Mouse (Mus musculus): ENCODE measurements around the gene Pkp4. TPM values are rescaled to one million over a fixed set of nuclear protein-coding genes. Genes with fewer than 3 reads are reported as not detected.

Gene Pkp4
- total RNA-seq, 1 experiment from 2014 or later = 19.1 TPM

DNA sequence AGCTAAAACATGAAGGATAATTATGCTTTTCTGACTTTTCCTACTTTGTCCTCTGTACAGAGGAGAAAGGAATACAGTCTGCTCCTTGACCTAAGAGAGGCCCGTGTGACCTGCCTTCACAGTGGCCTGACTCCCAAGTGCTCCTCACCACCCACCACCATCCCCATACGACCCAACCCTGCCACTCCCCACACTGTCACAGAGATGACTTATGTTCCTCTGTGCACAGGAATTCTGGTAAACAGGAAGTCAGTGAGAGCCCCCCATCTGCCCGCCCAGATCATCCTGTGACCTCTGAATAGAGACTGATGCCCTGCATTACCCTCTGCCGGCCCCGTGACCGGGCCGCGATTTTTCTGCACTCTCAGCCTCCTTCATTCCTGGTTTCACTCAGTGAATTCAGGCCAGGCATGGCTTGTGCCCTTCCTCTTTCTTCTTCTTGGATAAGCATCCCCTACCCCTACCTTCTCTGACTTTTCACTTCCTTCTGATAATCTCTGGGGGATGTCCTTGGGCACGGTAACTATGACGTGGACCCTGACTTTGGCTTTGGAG, 79.3 kb downstream of the Pkp4 start:
- ATAC-seq (replicated peaks in 1 of 2; ENCODE audit: insufficient read depth in 1 of 2, low FRiP score in 2 of 2, low TSS enrichment in 1 of 2, low read depth in 1 of 2, poor library complexity in 2 of 2, severe bottlenecking in 2 of 2) = no peak

DNA sequence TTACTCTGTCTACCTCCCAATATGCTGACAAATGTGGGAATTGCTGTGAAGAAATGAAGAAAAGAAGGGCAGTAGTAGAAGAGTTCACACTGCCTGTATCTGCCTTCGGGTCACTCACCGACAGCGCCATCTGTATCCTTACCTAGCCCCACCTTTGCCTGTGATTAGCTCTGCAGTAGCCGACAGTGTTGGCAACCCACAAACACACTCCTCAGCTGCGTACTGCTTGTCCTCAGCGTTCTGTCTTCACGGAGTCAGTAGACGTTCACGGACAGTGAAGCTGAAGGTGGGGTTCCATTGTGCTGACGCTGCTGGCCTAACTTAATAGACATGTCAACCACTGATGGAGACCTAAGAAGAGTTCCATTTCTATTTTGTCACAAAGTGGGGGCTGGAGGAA, 81.5 kb downstream of the Pkp4 start:
- no peak for ATAC-seq (replicated peaks in 1 of 2; ENCODE audit: insufficient read depth in 1 of 2, low FRiP score in 2 of 2, low TSS enrichment in 1 of 2, low read depth in 1 of 2, poor library complexity in 2 of 2, severe bottlenecking in 2 of 2)

DNA sequence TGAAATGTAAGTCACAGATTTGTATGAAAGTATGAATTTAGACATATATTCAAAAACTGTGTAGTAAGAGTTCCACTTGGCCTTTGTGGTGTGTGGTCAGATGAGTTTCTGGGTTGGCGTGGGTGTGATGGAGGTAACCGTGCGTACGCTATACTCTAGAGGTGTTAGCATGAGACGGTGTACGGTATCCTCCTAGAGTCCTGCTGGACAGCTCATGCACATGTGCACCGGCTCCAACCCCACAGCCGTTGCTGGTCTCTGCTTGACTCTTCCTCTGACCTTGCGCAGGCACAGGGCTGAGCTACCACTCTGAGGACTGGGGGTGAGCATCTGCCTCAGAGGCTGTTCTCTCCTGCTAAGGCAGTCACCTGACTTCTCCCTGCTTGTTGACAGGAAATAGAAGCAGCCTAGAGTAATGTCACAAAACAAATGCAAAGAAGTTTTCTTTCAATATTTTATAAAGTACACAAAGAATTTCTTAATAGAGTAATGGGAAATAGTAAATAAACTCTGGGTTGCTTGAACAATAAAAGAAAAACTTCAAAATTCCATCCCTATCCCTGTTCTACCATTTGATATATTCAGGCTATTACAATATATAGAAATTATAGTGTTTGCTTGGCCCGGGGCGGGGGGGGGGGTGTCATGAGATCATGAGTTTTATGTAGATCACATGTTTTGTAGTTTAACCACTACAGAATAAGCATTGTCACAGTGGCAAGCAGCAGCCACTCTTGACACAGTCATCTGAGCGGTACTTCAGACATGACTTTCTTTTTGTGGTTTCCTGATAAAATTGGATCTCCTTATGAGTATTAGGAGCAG, 83.8 kb downstream of the Pkp4 start:
- ATAC-seq (replicated peaks in 1 of 2; ENCODE audit: insufficient read depth in 1 of 2, low FRiP score in 2 of 2, low TSS enrichment in 1 of 2, low read depth in 1 of 2, poor library complexity in 2 of 2, severe bottlenecking in 2 of 2) = peak; percentile 75 to 83

DNA sequence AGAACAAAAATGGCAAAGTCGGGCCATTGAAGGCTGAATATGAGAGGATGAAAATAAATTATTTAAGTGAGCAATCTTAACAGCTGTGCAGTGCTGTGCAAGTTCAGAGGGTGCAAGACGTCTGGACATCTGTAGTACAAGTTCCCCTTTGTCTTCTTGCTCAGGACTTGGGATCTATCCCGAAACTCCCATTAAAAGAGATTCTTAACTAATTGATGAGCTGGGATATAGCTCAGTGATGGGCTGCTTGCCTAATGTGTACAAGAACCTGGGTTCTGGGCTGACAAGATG, 84.4 kb downstream of the Pkp4 start:
- no peak for ATAC-seq (replicated peaks in 1 of 2; ENCODE audit: insufficient read depth in 1 of 2, low FRiP score in 2 of 2, low TSS enrichment in 1 of 2, low read depth in 1 of 2, poor library complexity in 2 of 2, severe bottlenecking in 2 of 2)

DNA sequence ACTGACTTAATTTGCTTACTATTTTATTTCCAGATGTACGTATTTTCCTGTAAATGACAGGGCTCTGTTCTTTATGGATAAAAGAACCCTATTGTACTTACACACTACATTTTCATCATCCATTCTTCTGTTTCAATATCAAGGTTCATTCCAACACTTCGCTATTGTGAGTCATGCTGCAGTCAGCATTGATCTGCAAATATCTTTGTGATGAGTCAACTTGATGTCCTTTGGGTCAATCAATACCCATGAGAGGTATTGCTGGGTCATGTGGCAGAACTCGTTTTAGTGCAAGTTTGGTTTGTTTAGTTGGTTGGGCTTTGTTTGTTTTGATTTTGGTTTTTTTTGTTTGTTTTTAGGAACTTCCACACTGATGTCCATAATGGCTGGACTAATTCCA, 88.2 kb downstream of the Pkp4 start:
- ATAC-seq (replicated peaks in 1 of 2; ENCODE audit: insufficient read depth in 1 of 2, low FRiP score in 2 of 2, low TSS enrichment in 1 of 2, low read depth in 1 of 2, poor library complexity in 2 of 2, severe bottlenecking in 2 of 2) = no peak

DNA sequence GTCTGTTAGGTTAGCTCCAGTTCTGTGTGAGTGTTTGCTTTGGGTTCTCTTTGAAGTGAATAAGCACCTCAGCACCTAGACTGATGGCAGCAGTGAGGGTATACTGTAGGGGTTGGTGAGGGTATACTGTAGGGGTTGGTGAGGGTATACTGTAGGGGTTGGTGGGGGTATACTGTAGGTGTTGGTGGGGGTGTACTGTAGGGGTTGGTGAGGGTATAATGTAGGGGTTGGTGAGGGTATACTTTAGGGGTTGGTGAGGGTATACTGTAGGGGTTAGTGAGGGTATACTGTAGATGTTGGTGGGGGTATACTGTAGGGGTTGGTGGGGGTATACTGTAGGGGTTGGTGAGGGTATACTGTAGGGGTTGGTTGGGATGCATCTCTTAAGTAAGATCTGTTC, 92.2 kb downstream of the Pkp4 start:
- no peak; a peak in 1 of 4 replicates for ATAC-seq (replicated peaks in 1 of 2; ENCODE audit: insufficient read depth in 1 of 2, low FRiP score in 2 of 2, low TSS enrichment in 1 of 2, low read depth in 1 of 2, poor library complexity in 2 of 2, severe bottlenecking in 2 of 2)

DNA sequence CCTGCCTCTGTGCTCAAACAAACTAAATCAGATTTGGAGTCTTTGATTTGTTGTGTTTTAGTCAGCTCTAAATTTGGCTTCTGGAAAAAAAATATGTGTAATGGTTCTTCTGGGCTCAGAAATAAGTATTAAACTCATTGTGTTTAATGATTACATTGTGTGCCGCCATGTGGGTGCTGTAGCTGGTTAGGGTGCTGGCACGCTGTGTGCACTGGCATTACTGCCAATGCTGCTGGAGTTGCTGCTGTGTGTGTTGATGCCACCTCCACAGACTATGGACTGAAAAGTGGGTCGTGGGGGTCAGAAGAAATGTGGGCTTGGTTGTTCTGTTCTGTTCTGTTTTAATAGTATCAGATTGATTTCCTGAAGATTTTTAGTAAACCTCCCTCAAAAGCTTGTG, 92.8 kb downstream of the Pkp4 start:
- no peak for ATAC-seq (replicated peaks in 1 of 2; ENCODE audit: insufficient read depth in 1 of 2, low FRiP score in 2 of 2, low TSS enrichment in 1 of 2, low read depth in 1 of 2, poor library complexity in 2 of 2, severe bottlenecking in 2 of 2)

DNA sequence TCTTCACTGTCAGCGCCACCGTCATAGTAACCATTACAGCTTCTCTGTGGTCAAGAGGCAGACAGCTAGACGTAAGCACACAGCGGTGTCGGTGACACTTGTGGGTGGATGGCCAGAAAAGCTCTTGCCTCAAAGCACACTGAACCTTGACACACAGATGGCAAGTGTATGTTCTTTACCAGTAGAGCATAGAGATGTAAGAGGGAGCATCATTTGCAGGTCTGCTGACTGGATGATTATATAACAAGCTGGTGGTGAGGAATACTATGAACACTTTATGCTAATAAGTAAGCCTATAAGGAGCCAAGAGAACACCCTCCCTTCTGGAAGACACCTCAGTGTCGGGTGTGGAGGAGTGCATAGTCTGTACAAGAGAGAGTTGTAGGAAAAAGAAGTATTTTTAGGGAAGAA, 98.2 kb downstream of the Pkp4 start:
- no peak for ATAC-seq (replicated peaks in 1 of 2; ENCODE audit: insufficient read depth in 1 of 2, low FRiP score in 2 of 2, low TSS enrichment in 1 of 2, low read depth in 1 of 2, poor library complexity in 2 of 2, severe bottlenecking in 2 of 2)

DNA sequence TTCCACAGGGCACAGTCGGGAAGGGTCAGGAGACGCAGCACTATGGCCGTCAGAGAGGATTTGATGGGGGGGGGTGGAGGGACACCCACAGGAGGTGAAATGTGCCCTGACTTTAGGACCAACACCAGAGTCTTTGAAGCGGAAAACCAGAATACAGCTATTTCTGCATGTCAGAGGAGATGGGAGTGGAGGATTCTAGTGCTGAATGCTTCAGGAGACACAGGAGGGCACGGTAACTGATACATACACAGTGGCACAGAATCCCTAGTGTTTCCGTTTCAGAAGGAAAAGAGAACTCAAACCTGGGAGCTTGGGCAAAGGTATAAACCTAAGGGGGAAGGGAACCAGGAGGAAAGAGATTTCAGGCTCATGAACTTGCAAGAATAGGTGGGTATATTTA, 98.7 kb downstream of the Pkp4 start:
- no peak for ATAC-seq (replicated peaks in 1 of 2; ENCODE audit: insufficient read depth in 1 of 2, low FRiP score in 2 of 2, low TSS enrichment in 1 of 2, low read depth in 1 of 2, poor library complexity in 2 of 2, severe bottlenecking in 2 of 2)

DNA sequence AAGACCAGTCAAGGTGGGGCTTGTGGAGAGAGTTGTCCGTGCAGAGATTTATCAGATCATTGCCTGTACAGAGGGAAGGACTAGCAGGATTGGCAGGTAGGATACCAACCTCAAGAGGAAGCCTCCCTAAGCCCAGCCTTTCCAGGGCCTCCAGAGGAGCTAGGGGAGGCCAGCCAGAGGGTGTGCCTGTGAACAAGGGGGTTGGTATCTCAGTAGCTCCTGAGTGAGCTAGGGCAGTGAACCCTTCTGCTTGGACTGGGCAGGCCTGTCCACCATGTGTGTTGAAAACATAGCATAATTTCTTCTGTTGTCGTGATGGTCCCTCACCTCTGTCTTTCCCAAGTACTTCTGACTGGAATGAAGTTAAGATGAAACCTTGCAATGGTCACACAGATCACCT, 100.6 kb downstream of the Pkp4 start:
- no peak for ATAC-seq (replicated peaks in 1 of 2; ENCODE audit: insufficient read depth in 1 of 2, low FRiP score in 2 of 2, low TSS enrichment in 1 of 2, low read depth in 1 of 2, poor library complexity in 2 of 2, severe bottlenecking in 2 of 2)

DNA sequence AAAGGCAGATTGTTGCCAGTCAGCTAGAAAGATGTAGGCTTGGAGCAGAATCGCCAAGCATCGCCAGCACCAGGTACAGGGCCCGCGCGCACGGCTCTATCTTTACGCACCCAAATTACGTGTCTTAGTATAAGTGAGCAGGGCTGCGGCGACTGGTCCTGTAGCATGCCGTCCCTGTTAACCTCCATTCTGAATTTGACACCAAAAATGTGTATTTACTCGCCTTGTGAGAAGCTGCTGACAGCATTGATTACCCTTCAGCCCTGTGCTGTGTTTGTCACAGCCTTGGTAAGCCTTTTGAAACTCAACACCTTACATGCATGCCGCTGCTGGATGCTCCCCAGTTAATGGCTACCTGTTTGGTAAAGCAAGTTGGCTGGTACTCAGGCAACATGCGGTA, 105.8 kb downstream of the Pkp4 start:
- ATAC-seq (replicated peaks in 1 of 2; ENCODE audit: insufficient read depth in 1 of 2, low FRiP score in 2 of 2, low TSS enrichment in 1 of 2, low read depth in 1 of 2, poor library complexity in 2 of 2, severe bottlenecking in 2 of 2) = no peak

DNA sequence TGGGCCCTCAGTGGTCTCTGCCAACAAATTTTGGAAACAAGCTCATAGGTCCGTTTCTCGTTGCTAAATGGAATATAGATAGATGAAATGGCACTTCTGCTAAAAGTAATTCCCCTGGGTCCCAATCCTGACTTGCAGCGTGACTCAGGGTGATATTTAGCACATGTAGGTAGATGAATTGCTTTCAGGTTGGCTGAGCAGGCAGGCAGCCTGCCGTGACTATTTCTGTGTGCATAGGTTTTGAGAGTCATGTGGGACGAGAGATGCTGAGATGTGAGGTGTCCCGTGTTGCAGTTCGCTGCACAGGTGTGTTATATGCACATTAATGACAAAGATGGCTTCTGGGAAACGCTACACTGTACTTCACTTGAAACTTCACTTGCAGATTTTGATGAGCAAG, 111.2 kb downstream of the Pkp4 start:
- ATAC-seq (replicated peaks in 1 of 2; ENCODE audit: insufficient read depth in 1 of 2, low FRiP score in 2 of 2, low TSS enrichment in 1 of 2, low read depth in 1 of 2, poor library complexity in 2 of 2, severe bottlenecking in 2 of 2) = no peak

DNA sequence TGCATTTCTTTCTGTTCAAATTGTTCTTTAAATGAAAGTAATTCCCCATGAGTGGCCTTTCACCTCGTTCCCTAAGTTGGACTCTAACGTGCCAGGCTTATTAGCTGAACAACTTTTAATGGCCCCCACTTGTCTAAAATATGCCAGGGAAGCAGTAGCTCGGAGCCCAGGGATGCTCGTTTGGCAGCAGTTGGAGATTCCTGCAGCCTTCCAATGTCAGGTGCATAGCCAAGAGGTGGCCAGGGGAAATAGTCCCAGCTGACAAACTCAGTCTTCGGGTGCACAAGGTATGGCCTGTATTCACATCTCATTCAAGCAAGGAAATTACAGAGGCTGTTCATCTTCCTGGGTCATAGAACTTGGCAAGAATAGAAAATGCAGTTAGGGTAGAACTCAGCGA, 112.1 kb downstream of the Pkp4 start:
- no peak for ATAC-seq (replicated peaks in 1 of 2; ENCODE audit: insufficient read depth in 1 of 2, low FRiP score in 2 of 2, low TSS enrichment in 1 of 2, low read depth in 1 of 2, poor library complexity in 2 of 2, severe bottlenecking in 2 of 2)

DNA sequence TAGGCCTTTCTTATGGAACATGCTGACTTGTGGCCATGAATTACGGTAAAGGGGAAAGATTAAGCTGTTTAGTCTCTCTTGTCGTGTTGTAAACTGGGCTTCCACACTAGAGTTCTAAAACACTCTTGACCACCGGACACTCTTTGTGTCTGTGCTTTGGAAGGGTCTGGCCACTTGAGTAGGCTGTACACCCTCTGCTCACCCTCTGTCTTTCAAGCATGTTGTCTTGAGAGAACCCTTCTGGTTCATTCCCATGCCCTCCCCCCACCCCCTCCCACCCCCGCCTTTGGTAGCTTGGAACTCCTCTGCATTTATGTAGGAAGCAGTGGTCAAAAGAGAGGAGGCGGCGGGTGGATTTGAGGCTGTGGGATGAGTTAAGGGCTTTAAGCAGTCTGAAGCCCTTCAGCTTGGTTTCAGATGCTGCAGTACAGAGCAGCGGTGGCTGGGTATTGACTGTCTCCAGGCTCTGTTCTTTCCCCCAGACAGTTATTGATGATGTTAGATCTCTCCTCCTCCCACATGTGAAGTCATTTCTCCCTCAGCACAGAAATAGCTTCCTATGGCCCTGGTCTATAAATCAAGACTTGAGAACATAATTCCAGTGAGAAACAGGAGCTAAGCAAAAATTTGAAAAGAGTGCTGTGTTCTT, 120.4 kb downstream of the Pkp4 start:
- no peak for ATAC-seq (replicated peaks in 1 of 2; ENCODE audit: insufficient read depth in 1 of 2, low FRiP score in 2 of 2, low TSS enrichment in 1 of 2, low read depth in 1 of 2, poor library complexity in 2 of 2, severe bottlenecking in 2 of 2)

DNA sequence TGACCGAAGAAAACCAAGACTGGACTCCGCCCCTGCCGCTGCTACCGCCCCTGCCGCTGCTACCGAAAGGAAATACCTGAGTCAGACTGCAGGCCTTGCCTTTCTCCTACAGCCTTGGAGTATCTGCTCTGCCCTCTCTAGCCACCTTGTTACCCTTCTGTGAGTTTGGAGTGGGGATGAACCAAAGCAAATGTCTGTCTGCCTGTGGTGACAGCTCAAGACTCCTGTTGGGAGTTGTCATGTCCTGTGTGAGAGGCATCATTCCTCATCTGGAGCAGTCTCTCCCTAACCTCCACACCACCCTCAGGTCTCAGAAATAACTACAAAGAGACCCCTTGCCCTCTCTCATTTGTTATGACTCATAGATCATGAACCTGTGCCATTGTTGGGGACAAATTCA, 122.3 kb downstream of the Pkp4 start:
- no peak for ATAC-seq (replicated peaks in 1 of 2; ENCODE audit: insufficient read depth in 1 of 2, low FRiP score in 2 of 2, low TSS enrichment in 1 of 2, low read depth in 1 of 2, poor library complexity in 2 of 2, severe bottlenecking in 2 of 2)

DNA sequence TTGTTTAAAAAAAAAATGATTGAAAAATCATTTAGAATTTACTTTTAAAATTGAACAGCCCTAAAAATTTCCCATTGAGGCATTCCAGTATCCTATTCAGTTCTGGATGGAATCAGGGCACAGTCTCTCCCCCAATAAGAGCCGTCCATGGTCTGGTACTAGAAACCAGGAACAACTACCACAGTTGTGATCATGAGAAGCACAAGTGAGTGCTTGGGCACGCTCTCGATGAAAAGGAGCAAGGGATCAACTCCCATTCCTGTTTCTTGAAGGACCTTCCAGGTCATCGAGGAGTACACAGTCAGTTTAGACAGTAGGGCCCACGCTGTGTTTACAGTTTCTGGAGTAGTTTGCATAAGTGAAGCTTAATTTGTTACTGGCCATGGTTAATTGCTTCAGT, 123.6 kb downstream of the Pkp4 start:
- ATAC-seq (replicated peaks in 1 of 2; ENCODE audit: insufficient read depth in 1 of 2, low FRiP score in 2 of 2, low TSS enrichment in 1 of 2, low read depth in 1 of 2, poor library complexity in 2 of 2, severe bottlenecking in 2 of 2) = no peak

DNA sequence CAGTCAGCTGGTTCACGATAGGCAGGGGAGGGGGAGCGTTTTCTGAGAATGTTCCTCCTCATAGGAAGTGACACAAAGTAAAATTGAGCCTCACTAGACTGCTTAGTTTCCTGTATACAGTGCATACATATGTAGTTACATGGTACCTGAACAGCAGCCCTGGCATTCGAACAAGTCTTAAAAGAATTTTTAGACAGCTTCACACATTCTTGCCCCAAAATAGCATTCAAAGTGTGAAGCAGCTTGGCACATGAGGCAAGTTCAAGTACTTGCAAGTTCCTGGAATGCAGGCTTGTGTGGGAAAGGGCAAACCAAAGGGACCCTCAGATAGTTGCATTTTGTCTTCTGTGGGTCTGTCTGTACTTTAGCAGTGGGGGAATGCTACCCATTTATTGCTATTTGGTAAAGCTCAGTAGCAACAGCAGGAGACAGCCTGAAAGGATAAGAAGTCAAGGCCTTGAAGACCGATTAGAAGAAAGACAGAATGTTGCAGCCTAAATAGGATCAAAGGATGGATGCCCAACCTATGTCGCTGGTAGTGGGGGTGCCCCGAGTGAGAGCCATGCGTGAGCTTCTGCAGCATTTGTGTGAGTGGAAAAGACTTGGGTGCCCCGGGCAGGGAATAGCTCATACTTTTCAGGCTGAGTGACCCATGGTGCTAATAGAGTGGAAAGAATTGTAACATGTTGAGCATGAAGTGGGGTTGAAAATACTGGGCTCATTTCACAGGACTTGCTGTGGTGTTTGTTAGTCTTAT, 124.3 kb downstream of the Pkp4 start:
- no peak for ATAC-seq (replicated peaks in 1 of 2; ENCODE audit: insufficient read depth in 1 of 2, low FRiP score in 2 of 2, low TSS enrichment in 1 of 2, low read depth in 1 of 2, poor library complexity in 2 of 2, severe bottlenecking in 2 of 2)

DNA sequence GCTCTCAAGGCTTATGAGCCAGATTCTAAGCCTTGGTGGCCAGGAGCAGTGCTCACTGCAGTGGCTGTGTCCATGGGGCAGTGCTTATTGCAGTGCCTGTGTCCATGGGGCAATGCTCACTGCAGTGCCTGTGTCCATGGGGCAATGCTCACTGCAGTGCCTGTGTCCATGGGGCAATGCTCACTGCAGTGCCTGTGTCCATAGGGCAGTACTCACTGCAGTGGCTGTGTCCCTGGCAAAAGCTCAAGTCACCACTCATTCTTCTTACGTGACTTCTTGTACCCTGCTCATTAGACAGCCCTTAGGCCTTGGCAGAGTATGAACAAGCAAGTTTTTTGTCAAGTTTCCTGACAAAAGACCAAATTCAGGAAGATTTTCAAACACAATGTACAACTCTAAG, 124.9 kb downstream of the Pkp4 start:
- peak in 1 of 2 experiments; percentile 25; a peak in 1 of 4 replicates for ATAC-seq (replicated peaks in 1 of 2; ENCODE audit: insufficient read depth in 1 of 2, low FRiP score in 2 of 2, low TSS enrichment in 1 of 2, low read depth in 1 of 2, poor library complexity in 2 of 2, severe bottlenecking in 2 of 2)

All from hematopoietic stem cell, adult 5-6 weeks (primary cell).